In the genomic region with DNA sequence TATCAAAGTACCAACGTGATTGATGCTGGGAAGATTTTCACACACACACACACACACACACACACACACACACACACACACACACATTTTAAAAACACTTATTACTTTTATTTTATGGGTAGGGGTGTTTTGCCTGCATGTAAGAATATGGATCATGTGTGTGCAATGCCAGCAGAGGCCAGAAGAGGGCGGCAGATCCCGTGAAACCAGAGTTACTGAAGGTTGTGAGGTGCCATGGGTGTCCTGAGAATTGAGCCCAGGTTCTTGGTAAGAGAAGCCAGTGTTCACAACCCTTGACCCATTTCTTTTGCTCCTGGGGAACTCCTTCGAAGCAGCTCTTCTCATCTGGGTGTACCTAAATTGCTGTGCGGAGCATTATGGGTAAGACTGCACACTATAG, we compare ENCODE assay signal across 17 mouse cellular contexts.
A peak's percentile ranks its signal among the peaks of the same experiment; 100 is the strongest.
DNase-seq lines count a peak whose midpoint lies in the region; ATAC-seq and TF ChIP-seq lines count a peak whose summit lies in the region.
"Had no signal": no experiment of that assay in that cellular context is flagged by ENCODE, and none has a peak within 500 bp of the region (broad histone marks: within the 10 kb centered on the region; RNA-seq: fewer than 3 reads in every experiment).

No protein-coding gene starts in this region.

- H3K4me1 ChIP-seq in liver, postnatal 0 days (ENCODE audit: insufficient read depth) = no peaks in the 10 kb centered on the region
- no peaks in the 10 kb centered on the region for H3K4me1 ChIP-seq in liver, embryonic 12.5 days
- H3K4me1 ChIP-seq in cortical plate, adult 2 months (ENCODE audit: control insufficient read depth, insufficient read depth, low read length) = peaks cover 2% of the 10 kb centered on the region; the same call in 1 of the 2 replicates
- H3K4me1 ChIP-seq: neural tube, embryonic 12.5 days had no signal

- no peaks in the 10 kb centered on the region for H3K36me3 ChIP-seq in liver, postnatal 0 days (replicated peaks; ENCODE audit: insufficient read depth, low read length)
- no peaks in the 10 kb centered on the region for H3K36me3 ChIP-seq in liver, embryonic 12.5 days
- H3K36me3 ChIP-seq: forebrain, embryonic 10.5 days; limb, embryonic 10.5 days; midbrain, embryonic 13.5 days; neural tube, embryonic 12.5 days had no signal

- no peak for TF ChIP-seq POLR2A in cortical plate, adult 2 months (IDR thresholded peaks at IDR 0.05; ENCODE audit: extremely low read depth, insufficient read depth, low read length)

- WGBS in liver, postnatal 0 days (ENCODE audit: insufficient replicate concordance) = 66% methylated on average over 5 of the region's 5 CpGs
- 48% methylated on average over 5 of the region's 5 CpGs for WGBS in liver, embryonic 12.5 days (ENCODE audit: insufficient replicate concordance)

- H3K27me3 ChIP-seq in liver, postnatal 0 days (ENCODE audit: insufficient read depth, low read length) = no peaks in the 10 kb centered on the region
- no peaks in the 10 kb centered on the region for H3K27me3 ChIP-seq in liver, embryonic 12.5 days (replicated peaks)
- H3K27me3 ChIP-seq: midbrain, embryonic 13.5 days; neural tube, embryonic 12.5 days; Patski had no signal

- intact Hi-C loops in gastrocnemius, adult 2 months (cut with DNase I) = no loop called here
- intact Hi-C loops in left cerebral cortex, postnatal 10 days (cut with DNase I) = no loop called here

- H3K9me3 ChIP-seq in liver, postnatal 0 days (ENCODE audit: low read length) = 0 out of 2 replicates have a peak, but pooled peaks cover 2% of the 10 kb centered on the region
- peaks cover 4% of the 10 kb centered on the region for H3K9me3 ChIP-seq in liver, embryonic 12.5 days (replicated peaks)
- H3K9me3 ChIP-seq: limb, embryonic 10.5 days had no signal

- no peak overlapping the region for H3K9ac ChIP-seq in liver, postnatal 0 days (replicated peaks)
- no peak overlapping the region for H3K9ac ChIP-seq in liver, embryonic 12.5 days
- H3K9ac ChIP-seq: midbrain, embryonic 13.5 days; neural tube, embryonic 12.5 days had no signal

- no peak for TF ChIP-seq EP300 in liver, postnatal 0 days (IDR thresholded peaks at IDR 0.05; ENCODE audit: low read depth)

- ATAC-seq in liver, postnatal 0 days = no peak
- no peak for ATAC-seq in liver, embryonic 12.5 days
- ATAC-seq: midbrain, embryonic 13.5 days; Patski had no signal

- DNase-seq in gastrocnemius, adult 2 months = no peak
- no peak for DNase-seq in gastrocnemius, postnatal 25 days
- DNase-seq in liver, postnatal 0 days = no peak
- DNase-seq in B cell, adult 2 months = peak; percentile 3 to 9
- DNase-seq in left cerebral cortex, postnatal 10 days (ENCODE audit: extremely low spot score in 1 of 2, low spot score in 2 of 2) = no peak
- no peak for DNase-seq in layer of hippocampus, postnatal 36 days
- DNase-seq: adrenal gland, adult 2 months; kidney, adult 18-20 months; lung, postnatal 14 days had no signal

- peak; percentile 31; the same call in 1 of the 2 replicates for TF ChIP-seq CTCF in gastrocnemius, adult 2 months (IDR thresholded peaks at IDR 0.05)
- TF ChIP-seq CTCF in liver, postnatal 0 days (IDR thresholded peaks at IDR 0.05; ENCODE audit: low read depth) = peak; percentile 47
- 0 out of 2 replicates have a peak, but pooled peaks have one; percentile 16 for TF ChIP-seq CTCF in cortical plate, adult 2 months (IDR thresholded peaks at IDR 0.05; ENCODE audit: extremely low read depth, insufficient read depth, low read length)

- H3K27ac ChIP-seq in gastrocnemius, adult 2 months = no peak overlapping the region
- no peak overlapping the region for H3K27ac ChIP-seq in liver, postnatal 0 days (ENCODE audit: low read depth)
- no peak overlapping the region for H3K27ac ChIP-seq in liver, embryonic 12.5 days
- no peak overlapping the region for H3K27ac ChIP-seq in cortical plate, adult 2 months (ENCODE audit: insufficient read depth, low read length)
- H3K27ac ChIP-seq: forebrain, embryonic 10.5 days; limb, embryonic 10.5 days; midbrain, embryonic 13.5 days; neural tube, embryonic 12.5 days had no signal

- no peak overlapping the region for H3K4me2 ChIP-seq in liver, postnatal 0 days (ENCODE audit: low read depth, low read length)
- no peak overlapping the region for H3K4me2 ChIP-seq in liver, embryonic 12.5 days
- H3K4me2 ChIP-seq: heart, embryonic 11.5 days; midbrain, embryonic 13.5 days; neural tube, embryonic 12.5 days had no signal

- H3K4me3 ChIP-seq in gastrocnemius, adult 2 months = no peak overlapping the region
- no peak overlapping the region for H3K4me3 ChIP-seq in liver, postnatal 0 days (ENCODE audit: low read depth, low read length)
- H3K4me3 ChIP-seq in liver, embryonic 12.5 days = no peak overlapping the region
- no peak overlapping the region for H3K4me3 ChIP-seq in cortical plate, adult 2 months (ENCODE audit: insufficient read depth, low read length)
- H3K4me3 ChIP-seq: forebrain, embryonic 10.5 days; limb, embryonic 10.5 days; midbrain, embryonic 13.5 days; neural tube, embryonic 12.5 days had no signal

Comparison
In these comparisons a context has a peak if more than half of its experiments do, and no peak if none do; other contexts are left out.
1. DNase-seq: peak in B cell, adult 2 months (2 of 2); none in gastrocnemius, adult 2 months (single experiment), gastrocnemius, postnatal 25 days (single experiment), liver, postnatal 0 days (single experiment), left cerebral cortex, postnatal 10 days (0 of 2) and layer of hippocampus, postnatal 36 days (0 of 2).
2. Peak in every context shown above with its lines, with median percentiles within 50 percentile points of each other: CTCF ChIP-seq.